In genomic region chr5:65696821-65697485, GRCm38 (mm10) we compare ENCODE assay signal across 8 mouse cellular contexts. TPM values are rescaled to one million over a fixed set of nuclear protein-coding genes. Genes with fewer than 3 reads are reported as not detected.
DNase-seq lines count a peak whose midpoint lies in the region; ATAC-seq and TF ChIP-seq lines count a peak whose summit lies in the region.

No protein-coding gene starts in this region.

- H3K36me3 ChIP-seq in E14TG2a.4 (ENCODE audit: insufficient read depth, low read length): peaks cover 41% of the 10 kb centered on the region
- H3K36me3 ChIP-seq in forebrain, embryonic 13.5 days (ENCODE audit: poor library complexity, severe bottlenecking): peaks cover 25% of the 10 kb centered on the region
- H3K36me3 ChIP-seq in liver, postnatal 0 days (replicated peaks; ENCODE audit: insufficient read depth, low read length): peaks cover 22% of the 10 kb centered on the region
- peaks cover 8% of the 10 kb centered on the region for H3K36me3 ChIP-seq in neural tube, embryonic 13.5 days

- peak overlapping the region; percentile 98 for H3K4me3 ChIP-seq in E14TG2a.4 (replicated peaks; ENCODE audit: low read length)
- peak overlapping the region; percentile 95 for H3K4me3 ChIP-seq in forebrain, embryonic 13.5 days
- H3K4me3 ChIP-seq in liver, postnatal 0 days (ENCODE audit: low read depth, low read length): peak overlapping the region; percentile 73
- peak overlapping the region; percentile 98 for H3K4me3 ChIP-seq in neural tube, embryonic 13.5 days

- intact Hi-C loops in heart, postnatal 10 days (cut with DNase I): loop anchor here (1.0 to 5.0 kb wide), 4 partner anchors 55 to 296 kb away; partner anchors contain the start of gene Gm43552

- peak overlapping the region; percentile 94 for H3K27ac ChIP-seq in forebrain, embryonic 13.5 days
- peak overlapping the region; percentile 96 for H3K27ac ChIP-seq in liver, postnatal 0 days (ENCODE audit: low read depth)
- peak overlapping the region; percentile 96 for H3K27ac ChIP-seq in neural tube, embryonic 13.5 days (replicated peaks)

- peaks cover 56% of the 10 kb centered on the region for H3K4me1 ChIP-seq in E14TG2a.4 (replicated peaks; ENCODE audit: low read depth, low read length)
- peaks cover 27% of the 10 kb centered on the region for H3K4me1 ChIP-seq in forebrain, embryonic 13.5 days
- H3K4me1 ChIP-seq in liver, postnatal 0 days (ENCODE audit: insufficient read depth): peaks cover 24% of the 10 kb centered on the region
- H3K4me1 ChIP-seq in neural tube, embryonic 13.5 days (replicated peaks): peaks cover 32% of the 10 kb centered on the region

- TF ChIP-seq EP300 in liver, postnatal 0 days (IDR thresholded peaks at IDR 0.05; ENCODE audit: low read depth): no peak

- ATAC-seq in forebrain, embryonic 13.5 days: peak; percentile 42
- peak; percentile 25 for ATAC-seq in liver, postnatal 0 days
- peak; percentile 37 for ATAC-seq in neural tube, embryonic 13.5 days (ENCODE audit: low read depth)

- H3K4me2 ChIP-seq in forebrain, embryonic 13.5 days: peak overlapping the region; percentile 62
- peak overlapping the region; percentile 74 for H3K4me2 ChIP-seq in liver, postnatal 0 days (ENCODE audit: low read depth, low read length)
- peak overlapping the region; percentile 61 for H3K4me2 ChIP-seq in neural tube, embryonic 13.5 days

- peak; percentile 80 for DNase-seq in c-Kit-positive CD71-positive TER-119-positive erythroid progenitor cells, embryonic 14.5 days (ENCODE audit: low spot score)
- DNase-seq in heart, postnatal 10 days: peak; percentile 85 to 89
- DNase-seq in kidney, postnatal 4 days: peak; percentile 75 to 86
- peak; percentile 74 for DNase-seq in liver, postnatal 0 days
- DNase-seq in telencephalon, adult 2 months (ENCODE audit: low read depth, low spot score): peak; percentile 48

- H3K9ac ChIP-seq in forebrain, embryonic 13.5 days: peak overlapping the region; percentile 97
- H3K9ac ChIP-seq in liver, postnatal 0 days (replicated peaks): peak overlapping the region; percentile 92
- H3K9ac ChIP-seq in neural tube, embryonic 13.5 days: peak overlapping the region; percentile 96

- no peaks in the 10 kb centered on the region for H3K27me3 ChIP-seq in E14TG2a.4 (ENCODE audit: insufficient read depth, low read length)
- H3K27me3 ChIP-seq in forebrain, embryonic 13.5 days: no peaks in the 10 kb centered on the region
- no peaks in the 10 kb centered on the region for H3K27me3 ChIP-seq in liver, postnatal 0 days (ENCODE audit: insufficient read depth, low read length)
- no peaks in the 10 kb centered on the region for H3K27me3 ChIP-seq in neural tube, embryonic 13.5 days

- under 1% methylated on average over 53 of the region's 58 CpGs for WGBS in forebrain, embryonic 13.5 days
- under 1% methylated on average over 58 of the region's 58 CpGs for WGBS in liver, postnatal 0 days (ENCODE audit: insufficient replicate concordance)
- WGBS in neural tube, embryonic 13.5 days: under 1% methylated on average over 58 of the region's 58 CpGs

- H3K9me3 ChIP-seq in E14TG2a.4 (ENCODE audit: low read length): no peaks in the 10 kb centered on the region
- no peaks in the 10 kb centered on the region for H3K9me3 ChIP-seq in forebrain, embryonic 13.5 days (replicated peaks)
- no peaks in the 10 kb centered on the region for H3K9me3 ChIP-seq in liver, postnatal 0 days (ENCODE audit: low read length)
- no peaks in the 10 kb centered on the region for H3K9me3 ChIP-seq in neural tube, embryonic 13.5 days

- TF ChIP-seq CTCF in E14TG2a.4 (conservative IDR thresholded peaks at IDR 0.05; ENCODE audit: low read length): peak; percentile 53
- TF ChIP-seq CTCF in liver, postnatal 0 days (IDR thresholded peaks at IDR 0.05; ENCODE audit: low read depth): peak; percentile 91

RNA-seq across cellular contexts. Expression of gene Pds5a, which starts 1.1 kb away (rescaled TPM):
- polyA plus RNA-seq in forebrain, embryonic 13.5 days (2015; fragmentation: Nextera tagmentation; extraction: Ambion mirVana): 79.3 and 81.8 TPM in 2 replicates
- total RNA-seq in heart, postnatal 10 days (2021): 10 to 100 TPM; 66.2 to 75.7 TPM
- 12.7 and 13.7 TPM in 2 replicates for polyA plus RNA-seq in liver, postnatal 0 days (2015; fragmentation: Nextera tagmentation; extraction: Ambion mirVana)
- polyA plus RNA-seq in neural tube, embryonic 13.5 days (2015; fragmentation: Nextera tagmentation; extraction: Ambion mirVana): 46.3 and 53.9 TPM in 2 replicates

Comparison
In these comparisons a context has a peak if more than half of its experiments do, and no peak if none do; other contexts are left out.
1. Peak in every context shown above with its lines: DNase-seq, ATAC-seq, H3K4me3 ChIP-seq and H3K27ac ChIP-seq.